Mouse (Mus musculus) ovary, postnatal 36 days (tissue): ENCODE data around the gene Ptf1a.

Experiments used
- DNase-seq: peaks from one replicate; pipeline ENCODE4 v3.0.0; 2022; ENCODE audit warnings: low spot score, mixed read lengths

Gene Ptf1a

GRCm38 (mm10) chr2:19444931-19445831 lies at the start of gene Ptf1a:
Gene Ptf1a (plus strand): TSS chr2:19445663.
- no peak for DNase-seq

GRCm38 (mm10) chr2:19405409-19405808 lies 40.1 kb upstream of the Ptf1a start:
- no peak for DNase-seq

GRCm38 (mm10) chr2:19406531-19406930 lies 38.9 kb upstream of the Ptf1a start:
- DNase-seq, result peak; percentile 16

GRCm38 (mm10) chr2:19414222-19414965 lies 31.1 kb upstream of the Ptf1a start:
- peak; percentile 57 for DNase-seq

GRCm38 (mm10) chr2:19415063-19415521 lies 30.4 kb upstream of the Ptf1a start:
- no peak for DNase-seq

- DNase-seq, result no peak
Observed at GRCm38 (mm10) chr2:19416066-19416465, 29.4 kb upstream of the Ptf1a start.

- DNase-seq, result no peak
Observed at GRCm38 (mm10) chr2:19419686-19420345, 25.6 kb upstream of the Ptf1a start.

- no peak for DNase-seq
Observed at GRCm38 (mm10) chr2:19422226-19422625, 23.2 kb upstream of the Ptf1a start.

GRCm38 (mm10) chr2:19423086-19423485 lies 22.4 kb upstream of the Ptf1a start:
- no peak for DNase-seq

- peak; percentile 55 for DNase-seq
Observed at GRCm38 (mm10) chr2:19429031-19429430, 16.4 kb upstream of the Ptf1a start.

GRCm38 (mm10) chr2:19429691-19430690 lies 15.5 kb upstream of the Ptf1a start:
- DNase-seq, result no peak

- DNase-seq, result no peak
Observed at GRCm38 (mm10) chr2:19430746-19431145, 14.7 kb upstream of the Ptf1a start.

GRCm38 (mm10) chr2:19431186-19431585 lies 14.3 kb upstream of the Ptf1a start:
- peak; percentile 15 for DNase-seq

GRCm38 (mm10) chr2:19431614-19432323 lies 13.7 kb upstream of the Ptf1a start:
- no peak for DNase-seq

- DNase-seq, result no peak
Observed at GRCm38 (mm10) chr2:19444346-19444745, 1.1 kb upstream of the Ptf1a start.

- DNase-seq, result no peak
Observed at GRCm38 (mm10) chr2:19445871-19446501, 523 bp downstream of the Ptf1a start.

GRCm38 (mm10) chr2:19446746-19447145 lies 1.3 kb downstream of the Ptf1a start:
- no peak for DNase-seq

GRCm38 (mm10) chr2:19448042-19448700 lies 2.7 kb downstream of the Ptf1a start:
- DNase-seq, result peak; percentile 18

GRCm38 (mm10) chr2:19449308-19449707 lies 3.8 kb downstream of the Ptf1a start:
- DNase-seq, result no peak
